Mouse (Mus musculus) layer of hippocampus, adult 18-20 months (tissue): ENCODE results near the gene Car12. TPM values are rescaled to one million over a fixed set of nuclear protein-coding genes. Genes with fewer than 3 reads are reported as not detected.

Source experiments
- DNase-seq, 2 experiments: peaks; one replicate each; pipeline ENCODE4 v3.0.0; 2022; ENCODE audit warnings: low spot score in 2 of 2
- long read RNA-seq: library from polyadenylated mRNA; stranded (forward); transcript quantifications from one replicate; pipeline ENCODE4 v2.0.0, GENCODE M21; 2021
- total RNA-seq, 2 experiments: library from RNA; stranded (reverse); gene quantifications; 2 replicates each; pipeline ENCODE4 v1.2.3; 2021

The Car12 gene
- total RNA-seq = 10 to 100 TPM; 45.8 to 55.2 TPM
- long read RNA-seq, transcript Car12-202 (10 exons, 3,639 nt) = major isoform, 22 of 38 reads
- long read RNA-seq, transcript Car12-201 (11 exons, 3,716 nt) = minor isoform, 5 of 38 reads
- long read RNA-seq, partial matches to known transcripts = 1 of 38 reads
- long read RNA-seq, other reads (novel, unspliced or antisense) = 9 of 38 reads

GRCm38 (mm10) chr9:66713135-66714021 lies at the start of gene Car12:
Car12 (plus strand) TSS chr9:66713686.
- peak in 1 of 2 experiments; percentile 52 for DNase-seq

GRCm38 (mm10) chr9:66663764-66664163 lies 49.7 kb upstream of the Car12 start:
- DNase-seq = no peak

DNA sequence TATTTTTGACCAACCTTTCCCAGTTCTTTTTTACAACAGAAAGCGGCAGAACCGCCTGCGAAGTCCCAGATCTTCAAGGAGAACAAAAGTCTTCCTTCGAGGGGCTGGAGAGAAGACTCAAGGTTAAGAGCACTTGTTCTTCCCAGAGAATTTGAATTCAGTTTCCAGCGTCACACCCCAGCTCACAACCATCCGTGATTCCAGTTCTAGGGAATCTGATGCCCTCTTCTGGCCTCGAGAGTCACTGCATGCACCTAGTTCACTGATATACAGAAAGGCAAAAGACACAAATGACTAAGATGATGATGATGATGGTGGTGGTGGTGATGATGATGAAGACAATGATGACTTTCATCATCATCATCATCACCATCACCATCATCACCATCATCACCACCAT lies 48.9 kb upstream of the Car12 start:
- DNase-seq = no peak

- no peak for DNase-seq
These were observed 47.3 kb upstream of the Car12 start for GRCm38 (mm10) chr9:66666153-66666552.

GRCm38 (mm10) chr9:66667046-66667445 lies 46.4 kb upstream of the Car12 start:
- no peak for DNase-seq

DNA sequence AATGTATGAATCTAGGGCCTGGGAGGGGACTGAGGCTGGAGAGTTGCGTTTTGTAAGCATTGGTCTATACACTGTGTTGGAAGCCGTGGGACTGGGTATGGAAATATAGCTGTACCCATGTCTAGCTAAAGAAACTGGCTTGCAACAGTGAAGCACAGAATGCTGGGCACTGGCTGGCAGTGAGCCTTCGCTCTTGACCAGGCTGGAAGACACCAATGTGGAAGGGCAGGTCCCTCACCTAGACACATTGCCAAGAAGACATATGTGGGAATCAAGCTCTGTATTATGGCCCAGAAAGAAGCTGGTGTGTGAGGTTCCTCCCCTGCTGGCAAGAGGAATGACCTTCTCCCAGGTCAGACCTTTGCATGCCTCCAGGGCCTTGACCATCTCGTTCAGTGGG lies 45.6 kb upstream of the Car12 start:
- no peak for DNase-seq

DNA sequence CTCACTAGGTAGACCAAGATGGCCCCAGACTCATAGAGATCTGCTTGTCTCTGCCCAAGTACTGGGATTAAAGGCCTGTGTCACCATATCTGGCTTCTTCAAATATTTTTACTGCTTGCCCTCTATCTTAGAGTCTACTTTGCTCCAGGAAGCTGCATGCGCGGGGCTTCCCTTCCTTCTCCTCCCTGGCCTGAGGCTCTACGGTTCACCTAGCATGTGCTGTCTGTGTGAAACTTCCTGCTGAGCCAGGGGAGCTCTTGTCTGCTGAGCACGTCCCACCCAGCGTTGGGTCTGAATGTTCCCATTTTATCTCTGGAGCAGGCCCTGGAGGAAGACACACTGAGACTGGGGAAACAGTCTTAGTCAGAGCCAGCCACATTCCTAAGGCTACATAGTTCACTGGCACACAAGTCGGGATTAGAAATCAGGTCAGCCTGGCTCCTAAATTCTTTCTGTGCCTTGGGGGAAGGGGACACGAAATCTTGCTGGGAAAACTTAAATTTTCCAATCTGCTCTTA lies 43.9 kb upstream of the Car12 start:
- DNase-seq = no peak

- DNase-seq = no peak
These were observed 39.7 kb upstream of the Car12 start for GRCm38 (mm10) chr9:66673771-66674170.

DNA sequence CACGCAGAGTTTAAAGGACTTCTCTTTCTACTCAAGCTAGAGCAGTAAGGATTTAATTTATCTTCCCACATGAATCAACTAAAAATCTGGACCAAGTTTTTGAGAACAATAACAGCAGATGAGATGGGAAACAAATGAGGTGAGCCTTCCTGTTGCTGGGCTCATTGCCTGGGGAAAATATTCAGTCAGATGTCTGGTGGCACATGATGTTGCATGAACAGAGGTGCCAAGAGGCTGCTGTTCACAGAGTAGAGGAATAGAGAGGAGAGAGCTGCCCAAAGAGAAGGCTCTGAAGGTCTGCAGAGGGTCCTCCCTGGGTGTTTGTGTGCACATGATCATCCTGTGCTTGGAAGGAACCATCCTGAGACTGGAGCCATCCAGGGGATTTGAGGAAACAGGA lies 37.9 kb upstream of the Car12 start:
- peak; percentile 28 to 63 for DNase-seq

DNA sequence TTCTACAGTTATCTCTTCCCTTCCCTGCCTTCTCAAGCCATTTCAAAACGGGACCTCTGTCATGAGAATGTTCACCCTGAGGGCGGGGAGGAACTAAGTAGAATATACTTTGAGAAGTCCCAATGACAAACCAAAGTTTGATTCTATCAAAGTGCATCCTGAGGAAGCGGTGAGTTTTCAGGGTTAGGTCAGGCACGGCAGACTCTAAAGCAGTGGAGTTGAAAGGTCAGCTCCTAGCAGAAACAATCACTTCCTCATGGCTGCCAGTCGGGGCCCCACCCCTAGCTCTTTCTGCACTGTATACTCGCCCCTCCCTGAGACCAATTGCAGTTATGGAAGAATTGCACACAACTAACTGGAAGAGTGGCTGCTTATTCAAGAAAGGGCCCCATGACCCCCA lies 33.4 kb upstream of the Car12 start:
- DNase-seq = no peak

GRCm38 (mm10) chr9:66682822-66683221 lies 30.7 kb upstream of the Car12 start:
- no peak for DNase-seq

DNA sequence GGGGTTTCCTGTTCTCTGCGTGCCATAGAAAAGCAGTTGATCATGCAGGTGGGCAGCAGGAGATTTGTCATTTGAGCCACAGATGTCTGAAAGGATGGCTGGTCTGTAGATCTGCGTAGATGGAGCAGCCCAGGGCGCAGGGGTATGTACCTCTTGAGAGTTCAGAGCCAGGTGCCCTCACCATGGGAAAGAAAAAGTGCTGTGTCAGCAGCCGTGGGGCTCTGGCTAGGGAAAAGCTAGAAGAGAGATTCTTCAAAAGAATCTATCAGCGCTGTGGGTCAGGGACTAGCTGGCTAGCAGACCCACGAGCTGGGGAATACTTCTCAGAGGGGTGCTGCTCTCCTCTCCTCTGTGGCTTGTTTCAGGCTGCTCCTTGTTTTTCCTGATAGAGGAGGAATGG lies 27.8 kb upstream of the Car12 start:
- no peak for DNase-seq

GRCm38 (mm10) chr9:66687713-66688112 lies 25.8 kb upstream of the Car12 start:
- DNase-seq = no peak

- no peak for DNase-seq
These were observed 21.7 kb upstream of the Car12 start for GRCm38 (mm10) chr9:66691683-66692305.

GRCm38 (mm10) chr9:66697355-66698140 lies 15.9 kb upstream of the Car12 start:
- DNase-seq = no peak

GRCm38 (mm10) chr9:66699748-66700147 lies 13.7 kb upstream of the Car12 start:
- no peak for DNase-seq

GRCm38 (mm10) chr9:66703002-66703401 lies 10.5 kb upstream of the Car12 start:
- DNase-seq = no peak

DNA sequence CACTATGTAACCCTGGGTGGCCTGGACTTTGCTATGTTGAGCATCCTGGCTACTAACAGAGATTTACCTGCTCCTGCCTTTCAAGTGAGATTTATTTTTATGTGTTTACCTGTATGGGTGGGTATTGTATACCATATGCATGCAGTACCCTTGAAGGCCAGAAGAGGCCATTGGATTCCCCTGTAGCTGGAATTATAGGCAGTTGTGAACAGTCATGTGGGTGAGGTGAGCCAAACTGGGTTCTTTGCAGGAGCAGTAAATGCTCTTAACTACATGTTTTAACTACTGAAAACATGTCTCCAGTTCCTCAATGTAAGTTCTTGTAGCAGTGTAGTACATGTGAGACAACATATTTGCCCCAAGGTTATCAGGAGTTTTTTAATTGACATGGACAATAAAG lies 8.1 kb upstream of the Car12 start:
- DNase-seq = no peak

DNA sequence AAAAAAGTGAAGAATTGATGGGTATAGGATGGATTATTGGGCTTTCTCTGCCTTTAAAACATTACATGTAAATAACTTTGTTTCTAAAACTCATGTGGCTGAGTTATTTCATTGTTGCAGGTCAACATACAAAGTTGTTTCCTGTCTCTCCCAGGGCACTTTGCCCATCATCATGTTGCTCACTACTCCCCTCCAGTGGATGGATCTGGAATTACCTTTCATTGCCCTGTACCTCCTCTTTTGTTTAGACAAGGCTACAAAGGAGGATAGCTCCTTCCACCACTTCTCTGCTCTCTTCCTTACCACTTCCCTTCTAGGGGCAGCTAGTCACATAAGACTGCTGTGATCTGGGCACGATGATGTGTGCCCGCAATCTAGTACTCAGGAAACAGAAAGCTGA lies 7.7 kb upstream of the Car12 start:
- peak; percentile 50 to 86 for DNase-seq

DNA sequence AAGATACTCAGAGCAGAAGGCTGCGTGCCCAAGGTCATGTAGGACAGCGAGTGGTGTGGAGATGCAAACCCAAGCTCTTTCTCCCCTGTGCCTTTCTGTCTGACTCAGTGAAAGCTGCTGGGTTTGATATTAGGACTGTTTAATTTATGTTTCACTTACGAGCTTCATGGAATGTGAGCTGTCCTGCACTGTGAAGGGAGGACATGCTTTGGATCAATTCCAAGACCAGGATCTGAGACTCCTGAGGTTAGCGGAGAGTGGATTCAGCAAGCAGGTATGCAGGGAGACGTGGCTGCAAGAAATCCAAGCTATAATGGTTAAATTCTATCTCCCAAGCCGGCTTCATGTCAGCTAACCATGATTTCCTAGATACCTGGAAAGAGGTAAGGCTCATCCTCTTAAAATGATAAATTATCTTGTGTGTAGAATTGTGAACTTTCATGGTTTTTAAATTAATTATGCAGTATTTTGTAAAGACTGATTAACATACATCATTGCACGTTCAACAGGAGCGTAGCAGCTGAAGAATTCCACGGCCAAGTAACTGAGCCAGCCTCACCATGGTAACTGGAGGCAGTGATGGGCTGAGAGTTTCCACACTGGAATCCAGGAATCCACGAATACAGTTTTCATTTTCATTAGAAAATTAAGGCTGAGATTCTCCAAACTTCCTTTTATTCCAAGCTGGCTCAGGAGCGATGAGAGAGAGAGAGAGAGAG lies 5.3 kb upstream of the Car12 start:
- peak; percentile 45 to 74 for DNase-seq
